Mouse (Mus musculus) left cerebral cortex, adult 8-10 months (tissue): ENCODE measurements around the gene Cartpt. TPM values are rescaled to one million over a fixed set of nuclear protein-coding genes. Genes with fewer than 3 reads are reported as not detected.
"Not testable (repeated sequence)": the region's sequence is repeated elsewhere in the genome, so short reads cannot be mapped to it uniquely, and the experiment has no call there.

Experiments used
- DNase-seq, 2 experiments: peaks; one replicate each; pipeline ENCODE4 v3.0.0; 2022; ENCODE audit warnings: low spot score in 2 of 2
- total RNA-seq, 4 experiments: library from RNA; stranded (reverse); gene quantifications; 2 replicates each; pipeline ENCODE4 v1.2.4; 2022

Gene Cartpt
- total RNA-seq, result 10 to 100 TPM; 22.8 to 26.8 (median 25.4) TPM

GRCm38 (mm10) chr13:99900965-99901364, at the start of gene Cartpt:
Cartpt (minus strand) TSS chr13:99901091.
- DNase-seq, result no peak

GRCm38 (mm10) chr13:99947417-99947816, 46.5 kb upstream of the Cartpt start:
- no peak for DNase-seq

DNA sequence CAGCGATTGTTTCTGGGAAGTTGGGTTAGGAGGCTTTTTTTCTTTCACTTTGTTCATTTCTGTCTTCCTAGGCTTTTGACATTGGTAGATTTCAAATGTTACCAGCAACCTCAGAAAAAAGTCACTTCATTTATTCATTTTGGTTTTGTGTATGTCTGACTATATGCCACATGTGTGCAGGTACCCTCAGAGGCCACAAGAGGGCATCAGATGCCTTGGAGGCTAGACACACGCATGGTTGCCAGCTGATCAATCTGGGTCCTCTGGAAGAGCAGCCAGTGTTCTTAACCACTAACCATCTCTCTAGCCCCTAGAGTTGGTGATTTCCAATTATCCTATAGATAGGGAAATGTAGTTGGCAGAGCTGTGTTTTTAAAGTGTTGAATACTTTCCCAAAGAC, 42.6 kb upstream of the Cartpt start:
- no peak for DNase-seq

GRCm38 (mm10) chr13:99940601-99941000, 39.7 kb upstream of the Cartpt start:
- peak in 1 of 2 experiments; percentile 37 for DNase-seq

GRCm38 (mm10) chr13:99939320-99939671, 38.4 kb upstream of the Cartpt start:
- no peak for DNase-seq

DNA sequence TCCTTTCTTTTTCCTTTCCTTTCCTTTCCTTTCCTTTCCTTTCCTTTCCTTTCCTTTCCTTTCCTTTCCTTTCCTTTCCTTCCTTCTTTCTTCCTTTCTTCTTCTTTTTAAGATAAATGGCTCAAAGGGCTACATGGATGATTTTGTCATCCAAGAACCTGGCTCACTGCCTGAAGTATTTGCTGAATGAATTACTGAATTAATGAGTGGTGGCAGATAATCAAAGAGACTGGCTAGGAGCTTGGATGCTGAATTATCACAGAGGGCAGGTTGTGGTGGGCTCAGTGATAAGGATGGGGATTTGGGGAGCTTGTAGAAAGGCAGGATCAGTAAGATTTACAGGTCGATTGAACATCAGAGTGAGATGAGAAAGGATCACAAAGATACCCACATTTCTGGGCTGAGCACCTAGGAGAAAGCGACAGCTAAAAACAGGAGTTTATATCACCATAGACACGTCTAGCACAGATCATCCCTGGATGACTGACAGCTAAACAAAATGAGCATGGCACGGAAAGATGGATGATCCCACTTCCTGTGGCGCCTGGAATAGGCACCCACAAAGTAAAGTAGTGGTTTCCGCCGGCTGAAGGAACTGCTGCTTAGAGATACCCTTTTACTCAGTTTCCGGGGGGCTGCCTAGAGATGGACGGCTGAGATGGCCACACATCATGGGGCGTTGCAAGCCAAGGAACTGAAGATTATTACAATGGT, 37.9 kb upstream of the Cartpt start:
- DNase-seq, result no peak

DNA sequence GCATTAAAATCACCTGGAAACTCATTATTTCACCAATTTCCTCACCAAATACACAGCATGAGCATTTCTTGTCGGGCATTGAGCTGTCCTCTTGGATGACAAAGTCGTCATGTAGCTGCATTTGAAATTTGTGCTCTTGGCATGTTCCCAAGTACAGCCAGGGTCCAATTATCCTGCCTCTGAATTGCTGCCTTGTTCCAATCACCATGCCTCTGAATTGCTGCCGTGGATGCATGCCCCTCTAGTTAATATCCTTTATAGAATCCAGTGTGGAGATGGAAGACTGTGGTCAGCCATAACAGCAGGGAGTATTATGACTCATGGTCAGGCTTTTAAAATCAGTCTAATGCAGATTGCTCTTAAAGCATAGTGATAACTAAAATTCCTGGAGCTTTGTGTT, 36.9 kb upstream of the Cartpt start:
- DNase-seq, result no peak

GRCm38 (mm10) chr13:99932406-99932805, 31.5 kb upstream of the Cartpt start:
- no peak for DNase-seq

DNA sequence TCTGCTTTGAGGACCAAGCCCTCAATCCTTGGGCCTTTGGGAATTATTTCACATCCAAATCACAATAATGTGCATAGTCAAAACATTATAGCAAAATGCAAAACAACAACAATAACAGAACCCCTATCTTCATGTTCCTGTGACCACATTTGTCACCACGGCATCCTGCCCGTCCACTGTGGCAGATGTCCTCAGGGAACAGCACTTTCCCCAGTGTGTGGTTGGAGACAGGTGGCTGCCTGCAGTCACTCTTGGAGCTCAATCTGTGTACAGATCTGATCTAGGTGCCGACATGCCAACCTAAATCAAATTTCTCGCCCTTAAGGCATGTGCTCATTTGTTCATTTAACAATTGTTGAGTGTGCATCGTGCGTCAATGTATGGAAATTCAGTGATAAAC, 30.6 kb upstream of the Cartpt start:
- no peak for DNase-seq

DNA sequence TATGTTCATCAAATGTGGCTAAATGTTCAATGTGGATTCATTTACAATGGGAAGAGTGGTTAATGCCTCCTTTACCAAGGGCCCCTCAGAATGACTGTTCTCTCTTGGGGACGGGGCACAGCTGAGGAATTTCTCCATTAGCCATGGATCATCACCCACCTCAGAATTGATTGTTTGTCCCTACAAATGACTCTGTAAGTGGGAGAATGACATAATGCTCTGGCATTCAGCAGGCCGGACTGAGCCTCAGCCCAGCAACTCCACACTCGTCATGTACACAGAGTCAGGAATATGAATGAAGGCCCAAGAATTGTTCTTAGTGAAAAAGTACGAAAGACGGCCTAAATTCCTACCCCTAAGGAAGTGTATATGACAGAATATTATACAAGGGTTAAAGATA, 25.4 kb upstream of the Cartpt start:
- DNase-seq, result no peak

DNA sequence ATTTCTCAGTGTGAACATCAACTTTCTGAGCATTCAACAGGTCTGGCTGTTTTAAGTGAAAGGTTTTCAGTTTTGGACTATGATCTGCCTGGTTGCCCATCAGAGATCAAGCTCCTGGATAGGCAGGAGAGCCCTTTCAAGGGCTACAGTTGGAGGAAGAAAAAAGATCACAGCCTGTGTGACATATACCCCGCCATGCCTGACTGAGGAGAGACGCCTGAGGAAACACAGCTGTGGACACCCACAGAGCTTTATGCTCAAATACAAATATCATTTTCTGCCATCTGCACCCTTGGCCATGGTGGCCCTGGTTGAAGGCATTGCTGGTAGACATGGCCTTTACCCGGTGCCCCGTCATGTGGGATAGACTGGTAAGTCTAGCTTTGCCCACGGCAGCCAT, 14.7 kb upstream of the Cartpt start:
- no peak for DNase-seq

DNA sequence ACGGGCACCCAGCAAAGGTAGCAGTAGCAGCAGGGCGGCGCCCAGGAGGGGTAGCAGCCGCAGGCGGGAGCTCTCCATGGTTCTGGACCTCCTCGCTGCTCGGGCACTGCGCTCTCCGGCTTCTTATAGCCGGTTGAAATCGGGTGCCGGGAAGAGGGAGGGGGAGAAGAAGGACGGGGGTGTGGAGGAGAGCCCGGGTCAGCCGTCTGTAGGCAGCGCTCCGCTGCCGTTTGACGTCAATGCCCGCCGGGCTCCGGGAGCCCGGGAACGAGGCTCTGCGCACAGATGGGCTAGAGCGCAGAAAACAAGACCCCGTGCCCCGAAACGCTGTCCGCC, 366 bp downstream of the Cartpt start:
- no peak for DNase-seq

DNA sequence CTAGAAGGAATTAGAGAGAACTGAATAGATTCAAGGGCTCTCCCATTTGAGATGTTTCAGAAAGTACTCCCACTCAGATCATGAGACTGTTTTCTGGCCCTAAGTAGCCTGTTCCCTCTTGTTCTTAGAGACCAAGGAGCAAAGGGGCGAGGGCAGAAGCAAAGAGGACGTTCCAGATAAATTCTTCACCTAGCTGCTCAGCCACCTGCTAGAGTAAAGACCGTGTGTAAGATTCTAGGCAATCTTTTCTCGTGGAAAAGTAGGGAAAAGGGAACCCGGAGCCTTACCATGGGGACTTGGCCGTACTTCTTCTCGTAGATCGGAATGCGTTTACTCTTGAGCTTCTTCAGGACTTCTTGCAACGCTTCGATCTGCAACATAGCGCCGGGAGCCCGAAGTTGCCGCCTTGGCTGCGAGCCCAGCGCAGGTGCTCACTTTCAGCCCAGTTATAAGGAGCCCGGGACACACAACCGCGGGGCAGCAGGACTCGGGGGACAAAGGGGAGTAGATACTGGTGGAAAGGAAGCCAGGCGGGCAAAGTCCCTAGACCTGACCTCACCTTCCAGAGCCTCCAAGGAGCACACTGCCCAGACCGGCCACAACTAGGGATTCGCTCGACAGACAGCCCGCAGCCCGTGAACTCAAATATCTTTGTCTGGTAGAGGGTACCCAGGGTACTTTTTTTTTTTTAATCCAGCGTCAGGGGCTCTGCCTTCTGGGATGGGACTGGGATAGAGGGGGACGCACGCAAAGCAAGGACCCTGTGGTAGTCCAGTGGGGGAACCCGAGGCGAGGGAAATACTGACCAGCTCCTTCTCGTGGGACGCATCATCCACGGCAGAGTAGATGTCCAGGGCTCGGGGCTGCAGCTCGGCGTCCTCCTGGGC, 978 bp downstream of the Cartpt start:
- no peak for DNase-seq

- no peak for DNase-seq
These were observed 2.1 kb downstream of the Cartpt start for GRCm38 (mm10) chr13:99898816-99899215.

DNA sequence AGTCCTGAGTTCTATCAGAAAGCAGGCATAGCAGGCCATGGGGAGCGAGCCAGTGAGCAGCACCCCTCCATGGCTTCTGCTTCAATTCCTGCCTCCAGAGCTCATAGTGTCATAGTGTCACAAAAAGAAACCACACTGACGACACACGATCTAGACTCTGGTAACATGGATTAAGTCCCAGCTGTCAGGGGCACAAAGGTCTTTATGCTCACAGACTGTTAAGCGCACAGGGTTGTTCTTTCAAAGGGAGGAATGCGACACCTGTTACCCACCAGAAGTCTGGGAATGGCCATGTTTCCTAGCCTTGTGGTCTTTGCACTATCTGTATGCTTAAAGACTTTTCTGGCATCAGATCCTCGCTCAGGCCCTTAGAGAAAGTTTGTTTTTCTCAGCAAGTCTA, 15.3 kb downstream of the Cartpt start:
- no peak for DNase-seq

- not testable (repeated sequence) for DNase-seq
These were observed 19.1 kb downstream of the Cartpt start for GRCm38 (mm10) chr13:99881774-99882173.

GRCm38 (mm10) chr13:99879696-99880095, 21.2 kb downstream of the Cartpt start:
- no peak for DNase-seq

DNA sequence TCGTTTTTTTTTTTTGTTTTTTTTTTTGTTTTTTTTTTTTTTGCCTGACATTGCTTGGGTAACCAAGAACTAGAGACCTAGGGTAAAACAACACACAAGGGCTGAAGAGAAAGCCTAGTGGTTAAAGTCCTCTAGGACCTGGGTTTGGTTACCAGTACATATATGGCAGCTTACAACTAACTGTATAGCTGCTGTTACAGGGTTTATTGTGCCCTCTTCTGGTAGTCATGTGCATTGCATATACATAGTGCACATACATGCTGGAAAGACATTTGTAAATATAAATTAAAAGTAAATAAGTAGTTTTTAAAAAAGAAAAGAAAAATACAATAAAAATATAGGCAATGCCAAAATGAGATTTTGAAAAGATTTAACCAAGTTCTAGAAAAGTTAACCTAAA, 28.8 kb downstream of the Cartpt start:
- no peak for DNase-seq

DNA sequence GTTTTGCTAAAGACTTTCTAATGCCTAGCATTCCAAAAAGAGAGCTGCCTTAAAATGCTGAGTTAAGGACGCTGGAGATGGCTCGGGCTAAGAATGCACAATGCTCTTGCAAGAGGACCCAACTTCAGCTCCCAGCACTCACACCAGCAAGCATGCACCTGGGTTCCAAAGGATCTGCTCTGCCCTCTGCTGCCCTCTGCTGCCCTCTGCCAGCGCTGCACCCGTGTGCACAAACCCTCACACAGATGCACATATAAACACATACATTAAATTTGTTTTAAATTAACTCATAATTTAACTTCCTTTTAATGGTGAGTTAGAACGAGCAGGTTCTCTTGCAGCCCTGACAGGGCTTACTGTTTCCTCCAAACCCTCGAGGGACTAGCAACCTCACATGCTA, 32.5 kb downstream of the Cartpt start:
- no peak for DNase-seq

DNA sequence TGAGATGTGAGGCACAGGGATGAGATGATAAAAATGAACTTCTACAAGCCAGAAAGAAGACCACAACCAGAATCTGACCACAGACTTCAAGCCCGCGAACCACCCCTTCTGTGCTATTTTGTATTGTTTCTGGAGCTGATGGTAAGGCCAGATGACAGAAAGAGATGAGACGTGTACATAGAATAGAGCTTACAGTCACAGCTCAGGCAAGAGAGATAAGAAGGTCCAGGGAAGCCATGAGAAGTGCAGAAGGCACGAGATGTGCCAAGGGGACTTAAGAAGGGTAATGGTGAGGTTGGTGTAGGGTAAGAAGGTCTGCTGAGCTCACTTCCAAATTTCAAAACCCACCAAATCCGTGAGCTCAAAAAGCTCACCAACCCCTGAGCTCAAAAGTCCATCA, 36.6 kb downstream of the Cartpt start:
- DNase-seq, result no peak

DNA sequence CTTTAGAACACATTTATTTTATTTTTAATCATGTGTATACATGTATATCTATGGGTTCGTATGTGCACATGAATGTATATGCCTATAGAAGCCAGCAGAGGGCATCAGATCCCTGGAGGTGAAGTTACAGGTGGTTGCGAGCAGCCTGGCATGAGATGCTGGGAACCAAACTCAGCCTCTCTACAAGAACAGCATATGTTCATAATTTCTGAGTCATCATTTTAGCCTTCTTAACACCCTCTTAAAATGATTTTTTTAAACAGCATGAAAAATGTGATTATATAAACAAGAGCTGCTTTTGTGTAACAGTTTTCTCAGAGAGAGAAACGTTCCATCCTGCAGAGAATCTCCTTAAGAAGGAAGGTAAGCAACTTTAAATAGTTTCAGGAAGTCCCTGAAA, 40.2 kb downstream of the Cartpt start:
- DNase-seq, result no peak

DNA sequence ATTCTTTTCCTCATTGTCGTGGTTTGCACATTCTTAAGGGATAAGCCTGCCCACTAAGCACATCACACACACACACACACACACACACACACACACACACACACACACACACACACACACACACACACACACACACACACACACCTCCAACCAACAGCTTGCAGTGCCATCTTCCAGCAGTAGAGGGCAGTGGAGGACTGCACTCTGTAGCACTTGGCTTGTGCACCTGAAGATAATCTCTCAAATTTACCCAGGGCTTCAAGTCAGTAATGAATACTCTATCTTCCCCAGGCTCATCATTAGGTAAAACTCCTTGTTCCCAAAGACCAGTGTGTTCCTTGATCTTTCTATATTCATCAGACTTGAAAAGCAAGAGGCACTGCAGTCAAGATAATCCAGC, 41.8 kb downstream of the Cartpt start:
- peak in 1 of 2 experiments; percentile 44 for DNase-seq

GRCm38 (mm10) chr13:99857879-99858278, 43.0 kb downstream of the Cartpt start:
- no peak for DNase-seq
